Mouse (Mus musculus): ENCODE data around the gene Bcar1.

GRCm38 (mm10) chr8:111758817-111759216, 15.2 kb upstream of the Bcar1 start:
- no peak for TF ChIP-seq CTCF (IDR thresholded peaks at IDR 0.05; ENCODE audit: insufficient read depth, low read depth, low read length)
- no peak for TF ChIP-seq POLR2A (IDR thresholded peaks at IDR 0.05; ENCODE audit: insufficient read depth, low read depth, low read length)

All from olfactory bulb, adult 2 months (tissue).